Mouse (Mus musculus): ENCODE measurements at regions not wholly inside any gene's neighbourhood (a gene's known extent, or its start where the extent isn't known, plus 50 kb on each side); places are given as distances from the start of the nearest gene placed in this dataset.

DNA sequence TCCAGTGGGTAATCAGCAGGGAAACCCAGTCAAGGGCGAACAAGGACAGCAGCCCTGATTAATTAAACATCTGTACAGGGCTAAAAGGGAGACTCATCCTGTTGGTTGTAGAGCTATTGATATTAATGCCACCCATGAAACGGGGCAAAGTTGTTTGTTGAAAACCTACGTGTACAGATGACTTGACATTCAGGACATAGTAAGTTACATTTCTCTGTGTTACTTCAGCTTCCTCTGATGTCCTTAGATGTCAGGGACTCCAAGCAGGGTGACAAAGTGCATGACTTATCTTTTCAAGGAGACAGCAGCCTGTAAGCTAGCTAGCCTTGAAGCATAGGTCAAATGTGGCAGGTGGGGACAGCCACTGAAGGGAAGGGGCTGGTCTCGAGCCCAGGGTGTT is 390.5 kb downstream of the Ccdc171 start:
- no peak for DNase-seq

GRCm38 (mm10) chr4:83917009-83917408 is 391.7 kb downstream of the Ccdc171 start:
- no peak for DNase-seq

DNA sequence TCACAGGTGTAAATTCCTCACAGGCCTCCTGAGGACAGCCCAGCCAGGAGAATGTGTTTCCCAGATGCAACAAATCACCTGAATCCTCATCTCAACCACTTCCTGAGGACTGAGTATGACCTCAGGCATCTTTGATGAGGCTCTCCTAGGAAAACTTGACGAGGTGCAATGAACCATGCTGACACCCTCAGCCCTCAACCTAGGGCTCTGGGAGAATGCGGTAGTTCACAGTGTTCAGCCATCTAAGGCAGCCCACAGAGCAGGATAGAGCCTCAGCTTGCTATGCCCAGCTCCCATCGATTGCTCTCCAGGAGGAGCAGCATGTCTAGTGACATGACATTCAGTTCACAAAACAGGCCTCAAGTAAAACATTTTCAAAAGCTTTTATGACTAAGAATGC is 392.7 kb downstream of the Ccdc171 start:
- no peak for DNase-seq

DNA sequence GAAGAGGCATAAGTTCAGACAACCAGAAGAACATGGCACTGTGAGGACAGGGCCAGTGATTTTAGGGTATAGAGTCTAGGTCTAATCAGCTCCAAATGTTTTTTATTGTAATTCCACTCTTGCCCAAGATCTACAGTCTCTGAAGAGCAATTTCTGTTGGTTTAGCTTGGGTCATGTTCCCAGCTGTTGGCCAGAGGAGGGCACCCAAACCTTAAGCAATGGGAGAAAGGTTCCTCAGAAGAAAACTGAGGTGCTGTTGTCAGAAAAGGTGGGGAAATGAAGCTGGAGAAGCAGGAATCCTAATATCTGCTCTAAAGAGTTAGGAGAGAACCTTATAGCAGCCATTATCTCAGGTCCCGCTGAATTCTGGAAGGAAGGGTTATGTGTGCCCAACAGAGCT is 393.7 kb downstream of the Ccdc171 start:
- DNase-seq, result no peak

DNA sequence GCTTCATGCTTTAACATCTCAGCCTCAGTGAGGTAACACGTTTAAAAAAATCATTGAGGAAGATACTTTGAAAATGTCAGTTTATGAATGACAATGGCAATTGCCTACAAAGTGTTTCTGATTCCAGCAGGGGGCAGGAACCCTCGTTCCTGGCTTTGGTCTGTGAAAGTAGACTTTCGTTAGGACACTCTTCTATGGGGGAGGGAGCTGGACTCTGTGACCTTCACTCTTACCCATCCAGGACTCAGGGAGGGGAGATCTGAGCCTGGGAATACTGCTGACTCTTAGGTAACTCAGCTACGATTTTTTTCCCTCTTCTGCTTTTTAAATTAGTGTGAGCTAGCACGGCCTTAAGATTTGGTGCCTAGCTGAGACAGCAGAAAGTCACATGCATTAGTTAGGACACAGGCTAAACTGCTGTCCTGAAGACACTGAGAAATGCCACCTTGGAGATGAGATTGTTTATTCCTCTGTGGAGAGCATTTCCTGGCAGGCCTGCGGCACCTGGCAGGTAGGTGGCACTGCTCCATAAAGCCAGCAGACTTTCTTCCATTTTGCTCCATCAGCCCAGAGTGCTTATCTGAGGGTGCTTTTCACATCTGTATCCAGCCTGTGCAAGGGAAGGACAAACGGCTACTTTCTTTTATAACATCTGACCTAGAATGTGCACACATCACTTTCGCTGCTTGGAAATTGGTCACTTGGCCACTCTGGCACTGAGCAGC is 399.9 kb downstream of the Ccdc171 start:
- peak; percentile 52 for DNase-seq

- peak; percentile 76 for DNase-seq
Measured at GRCm38 (mm10) chr4:83926195-83926731, 400.9 kb downstream of the Ccdc171 start.

- peak; percentile 50 for DNase-seq
Measured at GRCm38 (mm10) chr4:83931897-83932654, 406.7 kb downstream of the Ccdc171 start.

DNA sequence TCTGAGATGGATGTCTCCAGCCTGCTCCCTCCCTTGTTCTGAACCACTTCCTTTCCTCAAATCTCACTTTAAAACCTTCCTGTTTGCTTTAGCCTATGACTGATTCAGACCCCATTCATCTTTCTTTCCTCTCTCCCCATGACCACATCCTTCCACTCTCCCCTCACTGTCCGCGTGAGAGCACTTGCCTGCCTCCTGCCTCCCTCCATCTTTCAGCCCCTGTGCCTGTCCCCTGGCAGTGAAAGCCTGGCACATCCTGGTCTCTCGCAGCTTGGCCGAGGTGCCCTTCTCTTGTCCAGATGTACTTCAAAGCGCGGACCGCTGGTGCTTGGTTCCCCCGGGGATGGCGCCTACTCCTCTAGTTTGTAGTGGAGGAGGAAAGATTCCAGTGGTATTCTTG is 416.3 kb downstream of the Ccdc171 start:
- DNase-seq, result peak; percentile 43

GRCm38 (mm10) chr4:83949612-83950011 is 424.3 kb downstream of the Ccdc171 start:
- DNase-seq, result peak; percentile 62

DNA sequence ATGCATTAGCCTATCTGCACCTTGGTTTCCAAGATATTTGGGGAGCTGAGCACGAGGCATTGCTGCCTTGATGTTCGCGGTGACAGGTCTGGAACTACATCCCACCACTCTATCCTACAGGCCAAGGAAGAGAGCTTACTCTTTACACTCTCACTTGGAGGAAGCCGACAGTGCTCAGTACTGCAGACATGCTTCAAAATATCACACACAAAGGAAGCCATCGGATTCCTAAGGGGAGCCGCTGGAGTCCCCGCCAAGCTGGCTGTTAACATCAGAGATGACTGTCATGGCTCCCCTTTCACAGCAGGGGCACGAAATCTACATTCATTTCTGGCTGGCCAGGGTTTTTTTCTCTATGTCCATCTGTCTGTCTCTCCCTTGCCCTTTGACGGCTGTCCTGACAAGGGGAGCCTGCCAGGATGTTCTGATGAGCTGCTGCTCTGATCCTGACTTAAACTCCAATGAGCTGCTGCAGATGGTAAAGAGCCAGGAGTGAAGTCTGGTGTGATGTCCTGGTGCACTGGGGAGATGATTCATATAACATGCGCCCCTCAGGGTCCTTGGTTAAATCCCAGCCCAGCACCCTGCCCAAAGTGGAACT is 425.6 kb downstream of the Ccdc171 start:
- DNase-seq, result peak; percentile 41

- DNase-seq, result peak; percentile 79
Measured at GRCm38 (mm10) chr4:83956252-83956904, 431.0 kb downstream of the Ccdc171 start.

GRCm38 (mm10) chr4:83957217-83957692 is 431.9 kb downstream of the Ccdc171 start:
- DNase-seq, result peak; percentile 85

- peak; percentile 30 for DNase-seq
Measured at GRCm38 (mm10) chr4:83966898-83967297, 441.6 kb downstream of the Ccdc171 start.

GRCm38 (mm10) chr4:83973162-83973561 is 447.8 kb downstream of the Ccdc171 start:
- peak; percentile 63 for DNase-seq

DNA sequence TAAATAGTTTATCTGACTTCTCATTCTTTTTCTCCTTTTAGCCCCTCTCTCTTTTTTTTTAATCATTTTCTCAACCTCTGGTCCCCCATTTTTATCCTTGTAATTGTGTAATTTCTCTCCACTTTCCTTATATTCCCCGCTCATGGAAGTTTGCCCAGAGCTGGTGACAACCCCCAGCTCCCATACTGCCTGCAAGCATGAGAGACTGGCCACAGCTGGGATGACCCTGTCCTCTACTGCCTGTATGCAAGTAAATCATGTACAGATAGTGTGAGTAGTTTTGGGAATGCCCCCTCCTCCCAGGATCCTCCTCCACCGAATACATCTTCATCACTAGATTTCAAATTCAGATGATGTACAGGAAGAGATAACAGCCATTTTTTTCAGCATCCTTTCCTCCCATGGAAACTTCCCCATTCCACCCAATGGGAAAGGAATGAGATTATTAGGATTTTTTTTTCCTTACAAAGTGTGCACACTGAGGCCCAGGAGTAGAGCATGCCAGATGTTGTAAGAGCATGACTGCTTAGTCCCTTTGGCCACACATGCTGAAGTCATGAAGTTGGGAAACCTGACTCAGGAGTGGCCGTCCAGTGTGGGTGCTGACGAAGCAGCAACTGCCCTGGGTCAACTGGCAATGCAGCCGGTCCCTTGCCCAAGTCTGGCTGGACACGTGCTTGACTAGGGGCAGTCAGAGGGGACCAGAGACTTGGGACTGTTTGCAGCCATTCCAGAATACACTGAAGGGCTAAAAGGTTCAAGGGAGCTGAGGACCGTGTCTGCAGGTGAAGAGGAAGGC is 449.1 kb downstream of the Ccdc171 start:
- DNase-seq, result peak; percentile 95

- DNase-seq, result no peak
Measured at GRCm38 (mm10) chr4:83975569-83975968, 450.2 kb downstream of the Ccdc171 start.

DNA sequence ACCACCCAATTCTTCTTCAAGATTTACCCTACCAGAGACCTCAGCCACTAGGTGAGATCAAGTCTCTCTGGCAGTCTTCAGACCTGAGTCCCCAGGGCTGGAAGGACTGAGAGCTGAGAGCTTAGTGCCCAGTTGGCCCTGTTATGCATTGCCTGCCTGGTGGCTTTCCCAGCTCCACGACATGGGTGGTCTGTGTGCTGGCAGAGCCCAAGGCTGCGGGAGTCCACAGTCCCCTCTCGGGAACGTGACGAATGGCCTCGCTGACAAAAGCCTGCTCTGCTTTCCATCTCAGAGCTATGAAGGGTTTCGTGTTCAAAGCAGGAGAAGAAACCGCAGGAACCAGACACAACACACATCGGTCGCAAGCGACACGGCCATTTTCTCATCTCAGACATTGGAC is 450.7 kb downstream of the Ccdc171 start:
- DNase-seq, result peak; percentile 75

- DNase-seq, result peak; percentile 34
Measured at GRCm38 (mm10) chr4:83979088-83979487, 453.7 kb downstream of the Ccdc171 start.

DNA sequence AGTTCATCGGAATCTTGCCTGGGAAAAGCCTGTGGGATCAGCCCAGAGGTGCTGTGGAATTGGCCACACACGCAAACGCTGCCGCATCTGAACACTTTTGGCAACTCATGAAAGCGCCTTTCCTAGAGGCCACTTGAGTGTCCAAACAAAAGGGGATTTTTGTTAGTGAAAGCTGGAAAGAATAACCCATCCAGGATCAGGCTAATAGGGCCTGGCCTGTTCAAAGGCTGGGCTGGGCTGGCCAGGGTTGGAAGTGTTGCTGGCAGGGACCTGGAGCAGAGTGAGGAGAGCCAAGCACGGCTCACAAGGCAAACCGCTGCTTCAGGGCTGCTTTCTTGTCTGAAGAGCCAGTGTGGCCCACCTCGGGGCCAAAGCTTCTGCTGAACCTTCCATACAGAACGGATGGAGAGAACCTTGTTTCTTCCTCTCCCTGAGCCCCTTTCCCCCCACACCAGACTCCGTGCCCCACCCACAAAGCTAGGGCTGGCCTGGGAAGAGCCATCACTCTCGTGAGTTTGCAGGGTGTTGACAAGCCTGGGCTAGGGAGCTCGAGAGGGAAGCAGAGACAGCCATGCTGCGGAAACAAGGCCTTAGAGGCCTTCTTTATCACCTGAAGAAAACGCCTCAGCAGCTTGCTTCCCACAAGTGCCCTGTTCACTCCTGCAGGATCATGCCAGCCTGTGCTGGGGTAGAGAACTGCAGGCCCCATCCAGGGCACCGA is 459.5 kb downstream of the Ccdc171 start:
- peak; percentile 91 for DNase-seq

DNA sequence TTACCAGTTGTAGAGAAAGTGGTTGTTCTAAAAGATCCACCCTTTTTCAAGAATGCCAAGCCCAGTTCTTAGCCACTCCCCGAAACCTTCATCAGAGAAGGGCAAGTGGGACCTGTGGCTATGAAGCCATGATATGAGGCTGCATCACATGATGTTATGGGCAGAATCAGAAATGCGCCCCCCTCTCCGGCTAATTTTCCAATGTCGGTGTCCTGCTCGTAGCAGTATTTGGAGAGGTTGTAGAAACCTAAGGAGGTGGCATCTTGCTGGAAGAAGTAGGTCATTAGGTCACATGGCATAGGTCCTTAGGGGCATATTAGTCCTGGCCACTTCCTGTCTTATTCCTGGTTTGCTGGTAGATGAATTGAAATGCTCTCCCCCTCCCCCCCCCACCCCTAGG is 460.1 kb downstream of the Ccdc171 start:
- peak; percentile 62 for DNase-seq

Measured in heart, adult 11 months (tissue).